Mouse (Mus musculus): ENCODE results near the gene Utrn.

Utrn gene

GRCm38 (mm10) chr10:12500489-12500888 lies 368.7 kb downstream of the Utrn start:
- no peak for DNase-seq

GRCm38 (mm10) chr10:12497555-12497954 lies 371.6 kb downstream of the Utrn start:
- no peak for DNase-seq

- DNase-seq, result no peak
Measured at GRCm38 (mm10) chr10:12489551-12490177, 379.5 kb downstream of the Utrn start.

- no peak for DNase-seq
Measured at GRCm38 (mm10) chr10:12488518-12488917, 380.6 kb downstream of the Utrn start.

- no peak for DNase-seq
Measured at GRCm38 (mm10) chr10:12488117-12488516, 381.0 kb downstream of the Utrn start.

GRCm38 (mm10) chr10:12483494-12483893 lies 385.7 kb downstream of the Utrn start:
- no peak for DNase-seq

GRCm38 (mm10) chr10:12482975-12483374 lies 386.2 kb downstream of the Utrn start:
- DNase-seq, result no peak

- DNase-seq, result no peak
Measured at GRCm38 (mm10) chr10:12474850-12475621, 394.1 kb downstream of the Utrn start.

- no peak for DNase-seq
Measured at GRCm38 (mm10) chr10:12469391-12470057, 399.6 kb downstream of the Utrn start.

- DNase-seq, result peak; percentile 12 to 29
Measured at GRCm38 (mm10) chr10:12467544-12467943, 401.6 kb downstream of the Utrn start.

GRCm38 (mm10) chr10:12460945-12461344 lies 408.2 kb downstream of the Utrn start:
- no peak for DNase-seq

- no peak for DNase-seq
Measured at GRCm38 (mm10) chr10:12456867-12457266, 412.3 kb downstream of the Utrn start.

- no peak for DNase-seq
Measured at GRCm38 (mm10) chr10:12452641-12453040, 416.5 kb downstream of the Utrn start.

- no peak for DNase-seq
Measured at GRCm38 (mm10) chr10:12444122-12444521, 425.0 kb downstream of the Utrn start.

- DNase-seq, result no peak
Measured at GRCm38 (mm10) chr10:12433161-12433560, 436.0 kb downstream of the Utrn start.

GRCm38 (mm10) chr10:12430399-12430798 lies 438.8 kb downstream of the Utrn start:
- DNase-seq, result no peak

GRCm38 (mm10) chr10:12426866-12427265 lies 442.3 kb downstream of the Utrn start:
- no peak for DNase-seq

- DNase-seq, result no peak
Measured at GRCm38 (mm10) chr10:12424944-12425343, 444.2 kb downstream of the Utrn start.

GRCm38 (mm10) chr10:12423994-12424725 lies 445.0 kb downstream of the Utrn start:
- DNase-seq, result no peak

- DNase-seq, result no peak
Measured at GRCm38 (mm10) chr10:12414967-12415366, 454.2 kb downstream of the Utrn start.

GRCm38 (mm10) chr10:12406338-12407110 lies 462.6 kb downstream of the Utrn start:
- DNase-seq, result peak in 1 of 2 experiments; percentile 5

GRCm38 (mm10) chr10:12399450-12399849 lies 469.7 kb downstream of the Utrn start:
- DNase-seq, result no peak

Measured in kidney, postnatal 4 days (tissue).